Mouse (Mus musculus) testis, postnatal 14 days (tissue): ENCODE data around the gene Mpp3.

ENCODE experiments used
- DNase-seq: peaks from one replicate; pipeline ENCODE4 v3.0.0; 2021; ENCODE audit warnings: low spot score

Mpp3 gene

GRCm38 (mm10) chr11:102028087-102028816 is at the start of gene Mpp3:
Mpp3 (minus strand) TSS chr11:102028461.
- DNase-seq = no peak

GRCm38 (mm10) chr11:102073722-102074121 is 45.5 kb upstream of the Mpp3 start:
- DNase-seq = no peak

- DNase-seq = no peak
These were observed 44.5 kb upstream of the Mpp3 start for GRCm38 (mm10) chr11:102072729-102073128.

- DNase-seq = no peak
These were observed 42.2 kb upstream of the Mpp3 start for GRCm38 (mm10) chr11:102070426-102070825.

- DNase-seq = no peak
These were observed 41.4 kb upstream of the Mpp3 start for GRCm38 (mm10) chr11:102069633-102070032.

- DNase-seq = no peak
These were observed 40.7 kb upstream of the Mpp3 start for GRCm38 (mm10) chr11:102068969-102069368.

GRCm38 (mm10) chr11:102063076-102063475 is 34.8 kb upstream of the Mpp3 start:
- DNase-seq = no peak

GRCm38 (mm10) chr11:102061941-102062473 is 33.7 kb upstream of the Mpp3 start:
- DNase-seq = no peak

GRCm38 (mm10) chr11:102061236-102061940 is 33.1 kb upstream of the Mpp3 start:
- DNase-seq = peak; percentile 61

GRCm38 (mm10) chr11:102053847-102054246 is 25.6 kb upstream of the Mpp3 start:
- no peak for DNase-seq

GRCm38 (mm10) chr11:102053183-102053582 is 24.9 kb upstream of the Mpp3 start:
- no peak for DNase-seq

- no peak for DNase-seq
These were observed 24.4 kb upstream of the Mpp3 start for GRCm38 (mm10) chr11:102052697-102053096.

- no peak for DNase-seq
These were observed 23.7 kb upstream of the Mpp3 start for GRCm38 (mm10) chr11:102051954-102052353.

- peak; percentile 60 for DNase-seq
These were observed 23.3 kb upstream of the Mpp3 start for GRCm38 (mm10) chr11:102051541-102051940.

GRCm38 (mm10) chr11:102049875-102050482 is 21.7 kb upstream of the Mpp3 start:
- no peak for DNase-seq

- no peak for DNase-seq
These were observed 18.3 kb upstream of the Mpp3 start for GRCm38 (mm10) chr11:102046607-102047006.

- DNase-seq = no peak
These were observed 16.5 kb upstream of the Mpp3 start for GRCm38 (mm10) chr11:102044691-102045212.

GRCm38 (mm10) chr11:102043381-102043780 is 15.1 kb upstream of the Mpp3 start:
- DNase-seq = no peak

- DNase-seq = no peak
These were observed 14.7 kb upstream of the Mpp3 start for GRCm38 (mm10) chr11:102042971-102043370.

GRCm38 (mm10) chr11:102041350-102041949 is 13.2 kb upstream of the Mpp3 start, which contains the start of gene Cd300lg:
Cd300lg (plus strand) TSS chr11:102041509.
- no peak for DNase-seq

GRCm38 (mm10) chr11:102040646-102041045 is 12.4 kb upstream of the Mpp3 start:
- no peak for DNase-seq

- DNase-seq = peak; percentile 82
These were observed 11.9 kb upstream of the Mpp3 start for GRCm38 (mm10) chr11:102040138-102040524.
